Mouse (Mus musculus) heart, adult 2 months (tissue): Measurements from ENCODE around the gene Mlxip.

ENCODE experiments used
- CTCF ChIP-seq: fragments of 200-600 bp; IDR thresholded peaks from 2 replicates; pipeline ENCODE4 v1.8.1; 2022; ENCODE audit warnings: antibody characterized with exemption, mild to moderate bottlenecking, moderate library complexity
- EP300 ChIP-seq: fragments of 200-500 bp; IDR thresholded peaks from 2 replicates; pipeline ENCODE4 v1.6.1; 2011; ENCODE audit warnings: low read depth, low read length, control low read depth; ENCODE audit not compliant: insufficient read depth
- POLR2A ChIP-seq: fragments of 200-500 bp; IDR thresholded peaks from 2 replicates; pipeline ENCODE4 v1.6.1; 2011; ENCODE audit warnings: mild to moderate bottlenecking, low read depth, low read length, control low read depth; ENCODE audit not compliant: insufficient read depth

DNA sequence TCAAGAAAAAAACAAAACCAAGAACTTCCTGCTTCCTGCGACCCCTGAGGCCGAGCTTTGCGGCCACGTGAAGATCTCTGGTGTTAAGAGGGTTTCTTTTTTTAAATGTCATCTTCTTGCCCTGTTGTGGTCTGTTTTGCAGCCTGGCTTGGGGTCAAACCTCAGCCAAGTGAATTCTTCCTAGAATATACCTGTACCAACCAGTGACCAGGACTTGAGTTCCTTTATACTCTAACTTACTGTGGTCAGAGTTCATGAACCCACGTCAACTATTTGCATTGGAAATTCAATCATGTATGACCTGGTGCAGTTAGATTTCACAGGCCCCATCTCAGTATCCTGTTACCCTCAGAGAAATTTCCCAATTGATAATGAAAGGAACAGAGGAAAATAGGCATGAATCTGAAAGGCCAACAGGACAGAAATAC lies 15.1 kb upstream of the Mlxip start:
- TF ChIP-seq EP300 (no peak), CTCF (no peak), POLR2A (no peak)
